Comparison of ENCODE assay signal across 8 mouse cellular contexts in the genomic region with DNA sequence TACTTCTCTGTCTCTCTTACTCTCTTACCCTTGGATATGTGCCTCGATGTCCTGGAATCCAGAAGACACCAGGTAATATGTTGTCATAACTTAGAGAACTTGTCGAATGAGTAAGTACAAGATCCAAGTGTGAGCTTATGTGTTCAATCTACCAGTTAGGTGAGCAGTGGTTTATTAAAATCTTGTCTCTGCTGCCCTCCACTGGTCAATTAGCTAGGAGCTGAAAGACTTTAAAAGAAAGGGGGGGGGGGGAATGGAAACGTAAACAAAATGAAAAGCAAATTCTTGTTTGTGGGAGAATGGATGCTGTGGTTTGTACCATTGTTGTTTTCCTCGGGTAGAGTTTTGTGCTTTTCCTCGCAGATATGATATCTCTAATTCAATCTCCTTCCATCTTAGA. TPM values are rescaled to one million over a fixed set of nuclear protein-coding genes. Genes with fewer than 3 reads are reported as not detected.
DNase-seq lines count a peak whose midpoint lies in the region; ATAC-seq lines count a peak whose summit lies in the region.

No protein-coding gene starts in this region.

- H3K4me1 ChIP-seq in neural tube, embryonic 11.5 days (ENCODE audit: control insufficient read depth, insufficient read depth, low read length), result no peaks in the 10 kb centered on the region

- no peak overlapping the region for H3K4me2 ChIP-seq in neural tube, embryonic 11.5 days (ENCODE audit: low read depth)

- no peaks in the 10 kb centered on the region for H3K36me3 ChIP-seq in neural tube, embryonic 11.5 days (ENCODE audit: control insufficient read depth, insufficient read depth, low read length)

- no peak overlapping the region for H3K27ac ChIP-seq in neural tube, embryonic 11.5 days (ENCODE audit: low read depth, low read length)

- no peak for ATAC-seq in neural tube, embryonic 11.5 days (ENCODE audit: insufficient read depth, low FRiP score, low TSS enrichment)
- peak; percentile 44; the same call in 1 of the 2 replicates for ATAC-seq in megakaryocyte progenitor cell, adult 5-6 weeks (replicated peaks; ENCODE audit: poor library complexity)

- H3K9ac ChIP-seq in neural tube, embryonic 11.5 days (ENCODE audit: low read length), result no peak overlapping the region

- peak; percentile 60 for DNase-seq in gastrocnemius, adult 18-20 months (ENCODE audit: low spot score)
- DNase-seq in gastrocnemius, postnatal 25 days, result no peak
- peak; percentile 40 for DNase-seq in neural tube, embryonic 11.5 days (ENCODE audit: low spot score)
- DNase-seq in neural tube, embryonic 10.5 days (ENCODE audit: extremely low spot score, low spot score), result no peak
- DNase-seq in c-Kit-positive CD71-positive TER-119-negative erythroid progenitor cells, embryonic 14.5 days (ENCODE audit: low read depth), result peak; percentile 13
- DNase-seq in heart, postnatal 14 days, result peak; percentile 31 to 69
- DNase-seq in spleen, postnatal 36 days (ENCODE audit: low spot score in 2 of 2), result no peak

- intact Hi-C loops in heart, postnatal 14 days (cut with DNase I), result loop anchor here (10.0 kb wide), 2 partner anchors 169 to 349 kb away; no protein-coding TSS in a partner anchor

- H3K27me3 ChIP-seq in neural tube, embryonic 11.5 days (ENCODE audit: control insufficient read depth, insufficient read depth, low read length), result no peaks in the 10 kb centered on the region

- no peak overlapping the region for H3K4me3 ChIP-seq in neural tube, embryonic 11.5 days (ENCODE audit: low read depth, low read length)

- no peaks in the 10 kb centered on the region for H3K9me3 ChIP-seq in neural tube, embryonic 11.5 days (ENCODE audit: control insufficient read depth, low read length)

- WGBS in neural tube, embryonic 11.5 days, result 46% methylated on average over 5 of the region's 5 CpGs

RNA-seq across cellular contexts. Expression of a gene that starts 32.4 kb away (rescaled TPM):
- 10 to 100 TPM; 21.8 to 44.1 TPM for total RNA-seq in gastrocnemius, adult 18-20 months (2021)
- total RNA-seq in gastrocnemius, postnatal 25 days (2021), result 10 to 100 TPM; 15.2 to 26.1 TPM
- polyA plus RNA-seq in neural tube, embryonic 11.5 days (2014; fragmentation: Nextera tagmentation; extraction: Ambion mirVana), result 1.3 and 1.7 TPM in 2 replicates
- total RNA-seq in heart, postnatal 14 days (2021), result under 1 TPM; 0.78 to 0.98 TPM
- total RNA-seq in megakaryocyte progenitor cell, adult 5-6 weeks (2015), result not detected in 2 replicates
- total RNA-seq in megakaryocyte progenitor cell, adult 5-6 weeks (2017), result 0.46 TPM in 1 of 2 replicates, not detected in the other

RNA-seq across cellular contexts. Expression of a gene that starts 46.8 kb away (rescaled TPM):
- 1 to 10 TPM; 5.7 to 6.3 TPM for total RNA-seq in gastrocnemius, adult 18-20 months (2021)
- total RNA-seq in gastrocnemius, postnatal 25 days (2021), result 10 to 100 TPM in 1 of 2 experiments, 1 to 10 TPM in 1; 8.2 to 11.9 TPM
- polyA plus RNA-seq in neural tube, embryonic 11.5 days (2014; fragmentation: Nextera tagmentation; extraction: Ambion mirVana), result 1.5 and 1.9 TPM in 2 replicates
- 1 to 10 TPM; 9.2 to 9.7 TPM for total RNA-seq in heart, postnatal 14 days (2021)
- total RNA-seq in megakaryocyte progenitor cell, adult 5-6 weeks (2015), result 0.02 TPM in 1 of 2 replicates, not detected in the other
- not detected in 2 replicates for total RNA-seq in megakaryocyte progenitor cell, adult 5-6 weeks (2017)

Comparison
In these comparisons a context has a peak if more than half of its experiments do, and no peak if none do; other contexts are left out.
1. DNase-seq: peak in gastrocnemius, adult 18-20 months (single experiment), neural tube, embryonic 11.5 days (single experiment), c-Kit-positive CD71-positive TER-119-negative erythroid progenitor cells, embryonic 14.5 days (single experiment) and heart, postnatal 14 days (2 of 2); none in gastrocnemius, postnatal 25 days (single experiment), neural tube, embryonic 10.5 days (single experiment) and spleen, postnatal 36 days (0 of 2).
2. RNA of a gene that starts 32.4 kb away (total RNA-seq): 21.8 to 44.1 TPM in gastrocnemius, adult 18-20 months and 15.2 to 26.1 TPM in gastrocnemius, postnatal 25 days; 0.78 to 0.98 TPM in heart, postnatal 14 days and 0.46 TPM in megakaryocyte progenitor cell, adult 5-6 weeks; every median in the first group is over 4 times any median in the second.
3. RNA of a gene that starts 46.8 kb away (total RNA-seq): 8.2 to 11.9 TPM in gastrocnemius, postnatal 25 days, 9.2 to 9.7 TPM in heart, postnatal 14 days and 5.7 to 6.3 TPM in gastrocnemius, adult 18-20 months; 0.02 TPM in megakaryocyte progenitor cell, adult 5-6 weeks; every median in the first group is over 4 times any median in the second.